Mouse (Mus musculus) G1E-ER4 (cell line): Measurements from ENCODE around the gene Kcnd3. TPM values are rescaled to one million over a fixed set of nuclear protein-coding genes. Genes with fewer than 3 reads are reported as not detected.

Source experiments
- GATA1 ChIP-seq: IDR thresholded peaks from one replicate; pipeline ENCODE4 v1.8.0; 2012; ENCODE audit warnings: low read length, inconsistent platforms
- polyA plus RNA-seq: library from polyadenylated mRNA; stranded (reverse); fragments of >175 nt; gene quantifications from 2 replicates; pipeline ENCODE4 v1.2.3, GENCODE M21; 2012

Kcnd3 gene
- polyA plus RNA-seq, 1 experiment: not detected

DNA sequence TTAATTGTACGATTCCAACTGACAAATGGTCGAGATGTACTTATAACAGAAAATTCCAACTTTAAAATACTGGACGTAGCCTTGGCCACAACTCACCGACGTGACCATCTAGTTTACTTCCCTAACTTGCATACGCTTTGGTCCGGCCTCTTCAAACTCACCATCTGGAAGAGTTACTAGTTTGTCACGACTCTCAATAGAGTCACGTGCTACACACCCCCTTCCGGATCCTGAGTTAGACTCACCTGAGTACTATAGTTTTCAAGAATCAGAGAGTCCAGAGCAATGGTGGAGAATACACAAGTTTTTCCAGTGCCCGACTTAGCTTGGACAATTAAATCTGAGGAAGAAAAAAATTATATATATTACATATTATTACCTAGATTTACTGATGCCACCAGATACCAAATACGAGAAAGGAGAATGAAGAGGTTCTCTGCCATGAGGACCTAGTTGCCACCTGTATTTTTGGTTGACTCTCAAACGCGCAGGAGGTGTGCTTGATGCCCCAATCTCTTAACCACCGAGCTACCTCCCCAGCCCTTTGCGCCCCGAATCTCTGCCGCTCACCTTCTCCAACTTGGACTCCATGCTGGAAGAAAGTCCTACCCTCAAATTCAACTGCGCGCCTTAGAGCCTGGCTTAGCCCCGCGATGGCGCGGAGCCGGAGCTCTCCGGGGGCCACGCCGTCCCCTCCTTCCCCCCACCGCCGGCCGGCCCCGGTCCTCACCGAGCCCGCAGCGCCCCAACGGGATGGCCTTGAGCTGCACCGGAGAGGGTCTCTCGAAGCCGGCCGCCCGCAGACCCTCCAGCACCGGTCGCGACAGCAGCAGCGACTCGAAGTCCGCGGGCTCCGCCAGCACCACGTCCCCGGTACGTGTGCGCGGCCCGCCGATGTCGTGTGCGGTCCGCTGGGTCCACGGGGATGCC, 234.5 kb downstream of the Kcnd3 start:
- TF ChIP-seq GATA1: no peak

DNA sequence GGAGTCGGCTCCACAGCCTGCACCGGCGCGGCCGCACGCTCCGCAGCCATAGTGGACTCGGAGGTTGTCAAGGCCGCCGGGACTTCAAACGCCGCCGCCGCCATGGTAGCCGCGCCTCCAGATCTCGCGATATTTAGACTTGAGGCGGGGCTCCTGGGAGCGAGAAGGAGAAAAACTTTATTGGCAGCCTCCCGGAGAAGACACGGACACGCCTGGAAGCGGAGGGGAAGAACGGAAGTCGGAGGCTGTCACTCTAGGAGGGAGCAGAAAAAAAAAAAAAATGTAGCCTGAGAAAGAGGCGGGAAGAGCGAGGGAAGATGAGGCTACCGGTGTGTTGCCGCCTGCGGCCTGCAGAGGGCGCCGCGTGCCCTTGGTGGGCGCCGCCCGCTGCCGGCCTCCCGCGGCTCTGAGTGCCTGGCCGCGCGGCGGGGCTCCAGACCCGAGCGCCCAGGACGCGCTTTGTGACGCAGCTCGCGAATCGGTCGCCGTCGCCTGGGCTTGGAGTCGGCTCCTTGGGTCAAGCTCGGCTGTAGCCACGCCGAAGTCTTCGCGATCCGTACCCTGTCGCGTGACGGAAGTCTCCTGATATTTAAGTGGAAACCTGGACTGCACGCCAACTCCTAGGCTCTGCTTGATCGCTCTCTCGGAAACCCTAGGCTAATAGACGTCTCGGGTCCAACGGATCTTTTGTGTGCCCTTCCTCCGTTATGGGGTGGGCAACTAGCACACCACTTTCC, 235.4 kb downstream of the Kcnd3 start, which contains the start of gene Ddx20:
Gene Ddx20 (minus strand): TSS at position 251 of the 737 bp plus-strand sequence.
- TF ChIP-seq GATA1: no peak

DNA sequence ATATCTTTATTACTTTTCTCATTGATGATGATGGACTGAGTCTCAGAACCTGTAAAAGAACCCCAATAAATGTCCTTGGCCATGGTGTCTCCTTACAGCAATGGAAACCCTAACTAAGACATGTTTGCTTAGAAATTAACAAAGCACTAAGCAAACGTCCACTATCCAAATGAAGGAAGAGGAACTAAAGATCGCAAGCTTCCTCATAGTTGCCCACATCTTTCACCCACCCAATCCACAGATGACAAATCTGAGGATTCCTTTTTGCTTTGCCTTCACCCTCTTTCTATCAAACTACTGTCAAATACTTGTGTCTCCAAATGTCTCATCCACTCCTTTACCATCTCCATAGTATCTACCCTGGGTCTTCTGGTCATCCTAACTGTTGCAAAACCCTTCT, 236.4 kb downstream of the Kcnd3 start:
- no peak for TF ChIP-seq GATA1

DNA sequence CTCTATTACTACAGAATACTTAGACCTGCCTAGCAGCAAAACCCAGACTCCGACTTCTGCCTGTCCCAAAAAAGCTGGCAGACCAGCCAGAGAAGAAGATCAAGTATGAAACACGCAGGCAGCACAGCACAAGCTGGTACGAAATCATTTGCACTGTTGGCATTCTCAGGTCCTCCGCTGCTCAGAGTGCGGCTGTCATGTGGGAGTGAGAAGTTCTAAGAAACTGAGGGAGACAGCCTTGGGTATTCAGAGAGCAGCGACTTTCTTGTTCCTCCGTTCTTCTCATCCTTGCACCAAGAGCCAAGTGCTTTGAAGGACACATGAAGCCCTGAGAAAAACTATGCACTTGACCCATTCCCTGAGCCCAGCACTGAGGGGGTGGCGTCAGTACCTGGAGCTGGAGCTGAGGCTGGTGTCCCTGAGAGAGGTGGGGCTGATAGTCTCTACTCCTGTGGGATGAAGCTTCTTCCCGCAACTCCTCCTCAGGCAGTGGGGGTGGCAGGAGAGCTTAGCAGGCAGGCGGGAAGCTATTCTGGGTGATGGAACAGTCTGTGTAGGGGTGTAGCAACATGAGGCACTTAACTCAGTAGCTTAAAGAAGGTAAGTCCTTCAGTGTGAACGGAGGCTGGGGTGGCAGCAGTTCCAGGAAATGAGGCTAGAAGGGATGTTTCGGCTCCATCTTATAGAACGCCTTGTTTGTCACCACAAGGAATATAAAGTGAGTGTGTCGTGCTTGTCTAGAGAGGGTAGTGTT, 241.4 kb downstream of the Kcnd3 start:
- no peak for TF ChIP-seq GATA1

DNA sequence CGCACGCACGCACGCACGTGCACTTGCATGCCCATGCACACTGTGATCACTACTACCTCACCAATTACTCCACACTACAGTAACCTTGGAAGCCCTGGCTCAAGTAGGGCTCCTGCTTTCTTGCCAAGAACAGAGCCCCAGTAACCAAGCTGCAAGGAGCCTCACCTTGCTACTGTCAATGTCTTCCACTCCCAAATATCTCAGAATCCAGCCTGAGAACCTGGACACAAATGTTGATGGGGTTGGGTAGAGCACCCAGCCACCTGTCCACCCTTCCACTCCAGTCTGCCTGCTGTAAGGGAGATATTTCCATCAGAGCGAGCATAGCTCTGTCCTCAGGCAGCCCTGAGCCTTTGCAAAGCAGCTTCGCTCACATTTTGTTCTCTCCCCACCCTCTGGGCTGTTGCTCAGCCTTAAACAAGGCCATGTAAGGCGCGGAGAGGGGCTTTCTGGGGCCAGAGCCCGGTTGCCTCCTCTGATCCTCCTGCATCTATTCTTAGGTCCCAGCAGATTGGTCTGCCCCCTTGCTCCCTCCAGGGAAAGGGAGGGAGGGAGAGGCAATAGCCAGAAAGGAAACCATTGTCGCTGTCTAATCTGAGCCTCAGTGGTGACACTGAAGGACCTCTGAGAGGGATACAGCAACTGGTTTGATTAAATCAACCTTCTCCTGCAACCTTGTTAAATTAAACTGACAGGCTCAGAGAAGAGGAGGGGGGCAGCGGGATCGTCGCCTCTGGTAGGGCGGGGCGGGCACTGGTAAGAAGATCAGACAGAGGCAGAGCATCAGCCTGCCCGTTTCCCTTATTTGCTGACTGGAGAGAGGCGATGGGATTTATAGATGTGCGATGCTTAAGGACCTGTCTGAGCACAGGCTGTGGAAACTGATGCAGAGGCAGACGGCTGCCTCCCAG, 243.6 kb downstream of the Kcnd3 start:
- TF ChIP-seq GATA1: no peak

DNA sequence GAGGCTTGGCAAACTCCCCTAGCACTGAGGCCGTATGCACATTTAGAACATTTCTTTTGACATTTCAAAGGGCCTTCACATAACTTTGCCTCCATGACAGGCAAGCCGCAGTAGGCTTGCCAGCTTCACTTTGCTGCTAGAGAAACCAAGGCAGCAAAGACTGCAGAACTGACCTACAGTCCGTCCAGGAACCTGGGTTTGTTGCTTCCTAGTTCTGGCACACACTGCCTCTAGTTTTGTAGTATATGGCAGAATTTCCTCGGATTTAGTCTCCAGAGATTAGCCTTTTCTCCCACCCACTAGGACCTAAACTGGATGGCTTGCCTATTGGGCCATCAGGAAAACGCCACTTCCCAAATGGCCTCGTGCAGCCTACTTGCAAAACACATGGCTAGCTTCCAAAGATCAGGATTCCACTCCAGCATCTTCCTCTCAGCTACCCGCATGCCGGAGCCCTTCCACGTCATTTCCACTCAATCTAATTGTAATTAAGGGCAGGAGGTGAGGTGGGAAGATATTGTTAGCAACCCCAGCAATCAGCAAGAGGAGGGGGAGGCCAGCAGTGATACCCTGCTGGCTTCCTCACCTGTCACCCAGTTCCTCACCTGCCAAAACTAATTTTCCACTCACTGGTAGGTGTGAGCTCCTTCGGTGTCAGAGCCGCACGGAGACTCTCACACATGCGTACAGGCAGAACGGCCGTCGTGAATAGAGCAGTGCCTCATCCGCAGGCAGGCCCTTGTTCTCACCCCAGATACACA, 244.4 kb downstream of the Kcnd3 start:
- no peak for TF ChIP-seq GATA1

DNA sequence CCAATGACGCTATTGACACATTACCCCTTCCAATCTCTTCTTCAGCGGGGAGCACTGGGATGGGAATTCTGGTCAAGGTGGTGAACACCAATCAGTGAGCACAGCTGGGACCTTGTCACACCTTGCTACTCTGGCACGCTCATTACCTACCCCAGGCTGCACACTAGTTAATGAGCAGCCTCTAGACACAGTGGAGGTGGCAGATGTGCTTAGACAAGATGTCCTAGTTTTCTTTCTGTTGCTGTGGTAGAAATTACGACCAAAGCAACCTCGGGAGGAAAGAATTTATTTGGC, 245.0 kb downstream of the Kcnd3 start:
- no peak for TF ChIP-seq GATA1

DNA sequence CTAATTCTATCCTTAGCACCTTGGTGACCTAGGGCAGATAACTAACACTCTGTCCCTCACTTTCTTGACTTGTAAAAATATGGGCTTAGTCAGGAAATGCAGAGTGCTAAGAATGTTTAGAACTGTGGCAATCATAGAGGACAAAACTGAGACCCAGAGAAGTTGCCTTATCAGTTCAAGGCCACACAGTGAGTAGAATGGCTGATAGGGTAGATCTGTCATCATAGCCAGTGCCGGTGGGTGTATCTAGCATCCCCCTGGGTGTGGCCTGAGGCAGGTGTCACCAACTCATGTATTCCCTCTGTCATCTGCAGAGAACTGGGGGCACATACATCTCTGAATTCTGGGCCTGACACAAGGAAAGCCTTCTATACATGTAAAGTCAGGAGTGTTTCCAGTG, 246.2 kb downstream of the Kcnd3 start:
- peak; percentile 73 for TF ChIP-seq GATA1

DNA sequence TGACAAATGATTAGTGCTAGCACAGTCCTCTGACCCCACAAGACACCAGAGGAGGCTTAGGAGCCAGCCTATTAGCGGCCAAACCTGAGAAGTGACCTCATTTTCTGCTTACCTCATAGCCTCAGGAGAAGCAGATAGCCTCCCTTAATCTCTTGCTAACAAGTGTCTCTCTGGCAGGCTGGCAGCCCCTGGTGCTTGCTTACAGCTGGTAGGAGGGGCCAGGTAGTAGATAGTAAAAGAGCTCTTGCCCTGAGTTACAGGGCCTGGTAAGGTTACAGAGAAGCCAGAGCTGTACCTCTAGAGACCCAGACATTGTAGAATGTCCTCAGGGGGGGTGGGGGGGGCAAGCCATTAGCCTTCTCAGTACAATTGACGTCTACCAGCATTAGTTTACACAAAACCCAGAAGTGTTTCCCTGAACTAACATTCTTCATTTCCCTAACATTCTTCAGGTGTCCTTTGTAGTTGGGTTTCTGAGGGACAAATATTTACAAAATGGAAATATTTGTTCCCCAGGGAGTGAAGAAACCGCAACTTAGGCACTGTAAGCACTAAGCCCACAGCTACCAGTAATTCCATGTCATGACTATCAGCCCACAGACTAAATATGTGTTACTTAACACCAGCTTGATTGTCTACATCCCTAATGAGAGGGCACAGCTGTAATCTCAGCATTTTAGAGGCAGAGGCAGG, 247.3 kb downstream of the Kcnd3 start:
- TF ChIP-seq GATA1: no peak

DNA sequence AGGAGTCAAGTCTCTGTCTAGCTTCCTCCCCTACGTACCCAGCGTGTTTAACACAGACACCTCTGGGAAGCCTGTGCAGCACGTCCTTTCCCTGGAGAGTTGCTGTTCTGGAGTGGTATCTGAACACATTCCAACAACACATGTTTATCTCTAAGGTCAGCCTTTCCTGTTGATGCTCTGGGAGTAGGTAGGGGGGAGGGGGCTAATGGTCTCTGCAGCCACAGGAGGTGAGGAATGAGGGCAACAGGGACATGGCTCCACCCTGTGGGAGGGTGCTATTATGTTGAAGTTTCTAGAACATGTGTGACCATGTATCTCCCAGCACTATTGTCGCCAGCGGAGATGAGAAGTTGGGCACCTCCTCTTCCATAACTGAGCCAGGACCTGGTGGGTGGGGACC, 249.3 kb downstream of the Kcnd3 start:
- no peak for TF ChIP-seq GATA1

DNA sequence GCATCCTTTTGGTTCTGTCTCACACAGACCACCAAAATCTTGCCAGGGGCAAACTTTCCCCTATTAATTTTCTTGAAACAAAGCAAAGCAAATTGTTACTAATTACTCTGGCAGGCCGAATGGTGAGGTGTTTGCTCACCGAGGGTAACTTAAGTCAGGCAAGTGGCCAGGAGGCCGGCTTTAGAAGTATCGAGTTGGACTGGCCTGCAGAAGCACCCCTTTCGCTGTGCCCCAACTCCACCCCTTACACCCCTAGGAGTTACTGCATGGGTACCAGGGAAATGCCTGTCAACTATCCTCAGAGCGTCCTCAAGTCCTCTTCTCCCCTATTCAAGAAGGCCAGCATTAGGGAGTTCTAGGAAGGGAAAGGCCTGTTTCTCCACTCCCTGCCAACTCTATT, 251.4 kb downstream of the Kcnd3 start:
- no peak for TF ChIP-seq GATA1

DNA sequence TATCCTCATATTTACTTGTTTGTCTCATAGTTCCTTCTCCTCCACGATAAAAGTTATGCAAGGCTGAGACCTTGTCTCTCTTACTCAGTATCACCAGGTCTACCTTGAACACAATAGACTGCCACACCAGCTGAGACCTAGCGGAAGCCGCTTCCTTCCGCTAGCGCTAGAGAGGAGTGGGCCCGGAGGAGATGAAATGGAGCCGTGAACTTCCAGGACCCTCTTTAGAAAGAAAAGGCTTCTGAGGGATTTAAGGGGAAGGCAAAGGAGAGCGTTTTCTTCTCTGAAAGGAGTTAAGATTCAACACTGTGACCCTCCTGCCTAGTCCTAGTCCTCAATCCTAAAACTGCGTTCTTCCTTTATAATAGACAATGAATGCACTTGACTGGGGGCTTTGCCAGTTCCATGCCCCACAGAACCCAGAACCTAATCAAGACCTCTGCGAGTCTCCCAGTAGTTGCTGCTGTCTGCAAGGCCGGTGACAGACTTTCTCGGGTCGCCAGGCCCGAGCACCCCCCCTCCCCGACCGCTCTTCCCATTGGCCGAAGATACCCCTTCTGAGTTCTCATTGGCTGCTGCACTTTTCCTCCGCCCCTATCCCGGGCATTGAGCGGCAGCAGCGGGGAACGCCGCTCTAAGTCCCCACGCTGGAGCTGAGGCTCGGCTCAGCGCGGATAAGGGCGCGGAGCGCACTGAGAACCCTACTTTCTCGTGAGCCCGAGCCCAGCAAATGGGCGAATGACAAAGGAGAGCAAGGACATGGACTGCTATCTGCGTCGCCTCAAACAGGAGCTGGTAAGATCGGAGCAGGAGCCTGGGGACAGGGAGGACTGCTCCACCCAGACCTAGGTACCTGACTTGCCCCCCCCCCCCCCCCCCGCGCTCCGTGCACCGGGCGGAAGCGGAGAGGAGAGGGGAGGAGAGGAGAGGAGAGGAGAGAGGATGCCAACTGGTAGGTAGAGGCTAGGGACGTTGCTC, 252.2 kb downstream of the Kcnd3 start, which contains the start of gene Inka2:
Gene Inka2 (plus strand): TSS at position 569 of the 978 bp plus-strand sequence.
- no peak for TF ChIP-seq GATA1
